Mouse (Mus musculus) liver, adult 2 months (tissue): ENCODE measurements around the gene 2610528J11Rik.

Experiments
- CTCF ChIP-seq: fragments of 200-500 bp; IDR thresholded peaks from 2 replicates; pipeline ENCODE4 v1.5.1; 2011; ENCODE audit warnings: low read depth, low read length, control low read depth
- POLR2A ChIP-seq: fragments of 200-500 bp; IDR thresholded peaks from 2 replicates; pipeline ENCODE4 v1.6.1; 2011; ENCODE audit warnings: low read length, control low read depth; ENCODE audit not compliant: insufficient read depth; ENCODE audit errors: extremely low read depth

DNA sequence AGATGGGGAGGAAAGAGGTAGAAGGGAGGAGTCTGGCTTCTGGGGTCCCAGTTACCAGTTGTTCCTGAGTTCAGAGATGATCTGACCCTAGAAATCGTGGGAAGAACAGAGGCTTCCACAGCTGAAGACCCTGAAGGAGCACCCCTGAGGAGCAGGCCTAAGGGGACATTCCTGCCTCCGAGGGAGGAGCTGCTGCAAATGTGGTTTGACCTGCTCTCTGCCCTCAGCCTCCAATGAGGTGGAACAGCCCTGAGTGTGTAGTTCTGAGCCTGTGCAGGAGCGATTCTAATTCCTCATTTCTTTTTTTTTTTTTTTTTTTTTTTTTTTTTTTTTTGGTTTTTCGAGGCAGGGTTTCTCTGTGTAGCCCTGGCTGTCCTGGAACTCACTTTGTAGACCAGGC lies 6.4 kb downstream of the 2610528J11Rik start:
- TF ChIP-seq POLR2A (no peak), CTCF (no peak)
